Mouse (Mus musculus): Measurements from ENCODE around the gene Yif1b. TPM values are rescaled to one million over a fixed set of nuclear protein-coding genes. Genes with fewer than 3 reads are reported as not detected.

Gene Yif1b
- polyA plus RNA-seq (2012; rRNA removed; ENCODE audit: low replicate concordance): 136 and 142 TPM in 2 replicates

DNA sequence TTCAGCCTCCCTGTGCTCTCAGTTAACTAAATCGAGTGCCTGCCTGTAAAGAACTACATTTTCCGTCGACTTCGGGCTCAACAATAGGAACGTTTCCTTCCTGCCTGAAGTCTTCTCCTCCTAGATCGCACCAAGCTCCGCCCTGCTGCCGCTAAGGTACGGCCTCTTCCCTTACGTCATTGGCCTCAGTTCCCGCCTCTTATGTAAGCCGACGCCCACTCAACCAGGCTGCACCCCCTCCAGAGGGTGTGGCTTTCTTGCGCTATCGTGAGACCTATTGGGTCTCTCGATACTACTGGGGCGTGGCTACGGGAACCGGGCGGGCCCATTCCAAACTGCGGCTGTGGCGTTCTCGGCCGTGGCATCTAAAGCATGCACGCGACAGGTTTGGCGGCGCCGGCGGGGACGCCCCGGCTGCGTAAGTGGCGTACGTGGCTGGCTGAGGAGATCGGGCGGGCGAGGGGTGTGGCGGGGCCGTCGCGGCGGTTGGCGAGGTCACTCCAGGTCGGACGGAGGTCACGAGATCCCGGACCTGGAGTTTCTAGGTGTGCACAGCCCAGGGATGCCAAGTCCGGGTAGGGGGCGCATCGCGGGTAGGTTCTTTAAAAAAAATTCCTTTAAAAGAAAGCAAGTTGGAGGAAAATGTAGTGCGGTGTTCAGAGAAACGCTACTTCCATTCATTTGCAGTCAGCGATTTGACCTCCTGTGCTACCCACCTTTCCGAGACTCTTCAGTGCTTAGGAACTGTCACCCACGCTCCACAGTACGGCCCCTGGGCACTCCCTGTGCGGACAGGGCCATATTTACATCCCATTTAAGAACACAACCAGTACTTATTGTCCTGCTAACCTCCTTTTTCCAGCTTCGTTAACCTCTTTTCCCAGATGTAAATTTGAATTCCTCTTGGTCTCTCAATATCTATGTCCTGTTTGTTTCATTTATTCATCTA is at the start of gene Yif1b:
TSS of gene Yif1b (plus strand) at position 311 of the 949 bp plus-strand sequence.

GRCm38 (mm10) chr7:29213675-29214082 is 24.4 kb upstream of the Yif1b start, which contains the start of gene Catsperg1:
Gene Catsperg1, minus strand, starts transcription at chr7:29214035.

DNA sequence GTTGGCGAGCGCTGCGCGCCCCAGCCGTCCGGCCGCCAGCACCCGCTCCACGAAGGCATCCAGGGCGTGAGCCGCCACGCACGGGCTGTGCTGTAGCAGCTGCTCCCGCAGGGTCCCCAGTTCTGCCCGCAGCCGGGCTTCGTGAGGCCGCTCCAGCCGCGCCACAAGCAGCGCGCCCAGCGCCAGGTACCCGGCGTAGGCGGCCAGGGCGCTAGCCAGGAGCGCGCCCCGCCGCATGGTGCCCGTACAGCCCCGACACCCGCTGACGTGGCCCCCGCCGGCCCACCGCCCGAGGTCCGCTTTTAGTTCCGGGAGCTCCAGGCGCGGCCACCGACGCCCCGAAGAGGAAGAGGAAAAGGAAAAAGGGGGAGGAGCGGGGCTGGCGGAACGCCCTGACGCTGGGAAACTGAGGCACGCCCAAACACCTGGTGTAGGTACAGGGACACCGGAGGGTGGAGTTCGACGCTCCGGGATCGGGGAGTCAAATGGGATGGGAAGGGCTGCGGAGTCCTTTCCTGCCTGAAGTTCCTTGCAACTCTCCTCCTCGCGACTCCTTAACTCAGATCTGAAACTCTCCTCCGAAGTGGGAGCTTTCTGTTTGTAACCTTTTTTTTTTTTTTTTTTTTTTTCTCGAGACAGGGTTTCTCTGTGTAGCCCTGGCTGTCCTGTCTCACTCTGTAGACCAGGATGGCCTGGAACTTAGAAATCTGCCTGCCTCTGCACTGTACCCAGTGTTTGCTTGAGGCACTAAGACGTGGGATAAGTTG is 5.7 kb upstream of the Yif1b start, which contains the start of gene Kcnk6:
TSS of gene Kcnk6 (minus strand) at position 269 of the 767 bp plus-strand sequence.

DNA sequence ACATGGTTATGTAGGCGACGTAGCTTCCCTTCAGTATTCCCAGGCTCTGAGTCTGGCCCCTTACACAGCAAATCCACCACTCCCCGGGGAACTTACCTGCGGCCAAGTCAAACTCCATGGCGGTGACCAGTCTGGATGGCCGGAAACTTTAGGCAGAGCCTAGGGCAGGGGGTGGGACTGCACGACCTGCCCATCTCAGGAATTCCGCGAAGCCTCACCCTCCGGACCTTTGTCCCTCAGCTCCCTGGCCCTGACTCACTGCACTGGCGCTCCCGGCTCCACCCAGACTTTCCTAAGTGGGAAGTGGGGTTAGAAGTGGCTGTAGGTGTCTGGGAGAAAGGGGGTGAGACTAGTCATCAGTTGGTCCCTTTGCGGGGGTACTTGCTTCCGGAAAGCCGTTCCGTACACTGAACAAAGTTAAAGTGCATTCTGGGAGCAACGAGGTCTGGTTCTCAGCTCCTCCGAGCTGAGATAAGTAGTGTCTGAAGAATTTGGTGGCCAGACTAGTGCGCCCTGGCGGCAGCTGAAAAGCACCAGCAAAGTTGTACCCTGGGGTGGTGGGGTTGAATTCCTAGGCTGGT is 10.2 kb downstream of the Yif1b start, which contains the start of gene 2200002D01Rik:
TSS of gene 2200002D01Rik (minus strand) at position 206 of the 581 bp plus-strand sequence.

GRCm38 (mm10) chr7:29281201-29282073 is 43.3 kb downstream of the Yif1b start, which contains the start of gene Spint2:
Gene Spint2, minus strand, starts transcription at chr7:29281912.

GRCm38 (mm10) chr7:29288942-29289638 is 51.0 kb downstream of the Yif1b start, which contains the start of gene Ppp1r14a:
Gene Ppp1r14a, plus strand, starts transcription at chr7:29289308.

Other genes with a start within 250 kb of the Yif1b start
- 0.09 and 0.18 TPM in 2 replicates for gene Ryr1, start 113.2 kb upstream of the Yif1b start, polyA plus RNA-seq (2012; rRNA removed; ENCODE audit: low replicate concordance)
- 16.5 and 16.6 TPM in 2 replicates for gene Rasgrp4, start 103.5 kb upstream of the Yif1b start, polyA plus RNA-seq (2012; rRNA removed; ENCODE audit: low replicate concordance)
- 29.2 and 29.6 TPM in 2 replicates for gene Fam98c, start 82.1 kb upstream of the Yif1b start, polyA plus RNA-seq (2012; rRNA removed; ENCODE audit: low replicate concordance)
- 1.5 and 1.6 TPM in 2 replicates for gene Ggn, start 68.1 kb upstream of the Yif1b start, polyA plus RNA-seq (2012; rRNA removed; ENCODE audit: low replicate concordance)
- 8.0 and 13.0 TPM in 2 replicates for gene Spred3, start 67.9 kb upstream of the Yif1b start, polyA plus RNA-seq (2012; rRNA removed; ENCODE audit: low replicate concordance)
- gene Psmd8, start 57.6 kb upstream of the Yif1b start, polyA plus RNA-seq (2012; rRNA removed; ENCODE audit: low replicate concordance): 263 TPM in 2 replicates
- gene Catsperg1, start 24.3 kb upstream of the Yif1b start, polyA plus RNA-seq (2012; rRNA removed; ENCODE audit: low replicate concordance): 5.4 and 7.0 TPM in 2 replicates
- 14.0 and 21.7 TPM in 2 replicates for gene Kcnk6, start 5.8 kb upstream of the Yif1b start, polyA plus RNA-seq (2012; rRNA removed; ENCODE audit: low replicate concordance)
- 2.1 and 4.1 TPM in 2 replicates for gene 2200002D01Rik, start 10.1 kb downstream of the Yif1b start, polyA plus RNA-seq (2012; rRNA removed; ENCODE audit: low replicate concordance)
- gene Spint2, start 43.6 kb downstream of the Yif1b start, polyA plus RNA-seq (2012; rRNA removed; ENCODE audit: low replicate concordance): 25.7 and 182 TPM in 2 replicates
- gene Ppp1r14a, start 51.0 kb downstream of the Yif1b start, polyA plus RNA-seq (2012; rRNA removed; ENCODE audit: low replicate concordance): 20.1 and 193 TPM in 2 replicates
- gene Dpf1, start 65.6 kb downstream of the Yif1b start, polyA plus RNA-seq (2012; rRNA removed; ENCODE audit: low replicate concordance): 1.1 and 2.4 TPM in 2 replicates